Mouse (Mus musculus) layer of hippocampus, postnatal 25 days (tissue): ENCODE results near the gene Rhbdf1. TPM values are rescaled to one million over a fixed set of nuclear protein-coding genes. Genes with fewer than 3 reads are reported as not detected.
A peak's percentile ranks its signal among the peaks of the same experiment; 100 is the strongest.

ENCODE experiments used
- DNase-seq, 2 experiments: peaks; one replicate each; pipeline ENCODE4 v3.0.0; 2022; ENCODE audit warnings: mixed read lengths in 2 of 2, low spot score in 1 of 2; ENCODE audit errors: extremely low spot score in 1 of 2
- total RNA-seq, 2 experiments: library from RNA; stranded (reverse); gene quantifications; 2 replicates each; pipeline ENCODE4 v1.2.3; 2021

Gene Rhbdf1
- 10 to 100 TPM; 14.0 to 18.3 TPM for total RNA-seq

DNA sequence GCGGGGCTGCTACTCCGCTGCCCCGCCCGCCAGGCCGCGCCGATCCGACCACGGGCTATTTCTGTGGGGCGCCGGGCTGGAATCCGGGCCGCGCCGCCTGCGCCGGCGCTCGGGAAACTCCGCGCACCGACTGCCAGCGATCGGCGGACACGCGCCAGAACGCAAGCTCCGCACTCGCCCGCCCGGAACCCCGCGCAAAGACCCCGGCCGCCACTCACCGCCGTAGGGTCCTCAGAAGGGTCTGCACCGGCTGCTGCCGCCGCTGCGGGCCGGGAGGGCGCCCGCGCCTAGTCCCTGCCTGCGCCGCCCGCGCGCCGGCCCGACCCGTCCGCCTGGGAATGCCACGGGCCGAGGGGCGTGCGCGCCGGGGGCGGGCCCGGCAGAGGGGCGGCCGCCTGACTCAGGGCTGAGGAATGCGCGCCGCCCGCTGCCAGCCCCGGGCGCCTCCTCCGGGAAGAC is at the start of gene Rhbdf1:
Gene Rhbdf1 (minus strand): TSS at position 350 of the 459 bp plus-strand sequence.
- no peak for DNase-seq

DNA sequence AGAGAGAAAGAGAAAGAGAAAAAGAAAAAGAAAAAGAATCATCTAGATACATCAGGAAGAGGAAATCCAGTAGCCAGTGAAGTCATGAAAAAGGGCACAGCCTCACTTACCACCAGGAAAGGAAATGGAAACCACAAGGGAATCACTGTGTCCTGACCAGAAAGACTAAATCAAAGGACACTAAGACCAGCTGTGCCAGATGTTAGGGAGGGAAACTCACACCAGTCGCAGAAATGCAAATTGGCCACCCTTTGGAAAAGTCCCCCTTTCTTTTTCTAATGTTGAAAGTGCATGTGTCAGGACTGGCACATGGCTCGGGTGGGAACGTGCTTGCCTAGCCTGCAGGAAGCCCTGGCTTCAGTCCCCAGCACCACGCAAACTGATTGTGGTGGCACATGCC is 49.1 kb upstream of the Rhbdf1 start:
- no peak for DNase-seq

DNA sequence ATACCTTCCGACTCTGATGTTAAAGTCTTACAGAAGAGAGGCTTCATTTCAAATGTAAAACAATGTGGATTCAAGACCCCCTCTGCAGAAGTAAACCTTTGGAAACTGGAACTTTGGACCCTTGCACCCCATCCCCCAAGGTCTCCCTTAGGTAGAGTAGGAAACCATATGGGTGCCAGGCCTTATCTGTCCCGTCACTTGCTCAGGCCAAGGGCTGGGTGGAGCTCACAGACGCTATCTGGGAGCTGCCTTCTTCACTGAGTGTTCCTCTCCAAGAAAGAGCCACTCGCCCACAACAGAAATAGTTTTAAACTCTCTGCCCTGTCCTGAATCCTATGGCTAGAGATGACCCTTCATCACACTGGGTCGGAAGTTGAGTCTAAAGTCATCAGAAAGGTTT is 46.9 kb upstream of the Rhbdf1 start:
- DNase-seq, result no peak

DNA sequence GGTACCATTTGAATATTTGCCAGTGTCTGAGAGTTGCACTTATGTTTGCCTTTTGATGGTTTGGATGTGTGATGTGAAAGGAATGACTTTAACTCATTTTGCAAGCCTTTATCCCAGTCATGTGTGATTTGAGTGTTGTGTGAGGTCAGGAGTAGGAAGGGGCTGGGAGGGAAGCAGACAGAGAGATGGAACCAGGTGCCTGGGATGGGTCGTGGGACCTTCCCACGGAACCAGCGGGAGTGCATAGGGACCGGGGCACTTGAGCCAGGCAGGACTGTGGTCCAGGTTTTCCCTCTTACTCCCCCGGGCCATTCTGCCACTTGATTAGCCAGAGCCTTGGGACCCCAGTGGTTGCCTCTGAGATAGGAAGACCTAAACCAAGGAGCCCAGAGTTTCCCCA is 45.9 kb upstream of the Rhbdf1 start:
- DNase-seq, result no peak

DNA sequence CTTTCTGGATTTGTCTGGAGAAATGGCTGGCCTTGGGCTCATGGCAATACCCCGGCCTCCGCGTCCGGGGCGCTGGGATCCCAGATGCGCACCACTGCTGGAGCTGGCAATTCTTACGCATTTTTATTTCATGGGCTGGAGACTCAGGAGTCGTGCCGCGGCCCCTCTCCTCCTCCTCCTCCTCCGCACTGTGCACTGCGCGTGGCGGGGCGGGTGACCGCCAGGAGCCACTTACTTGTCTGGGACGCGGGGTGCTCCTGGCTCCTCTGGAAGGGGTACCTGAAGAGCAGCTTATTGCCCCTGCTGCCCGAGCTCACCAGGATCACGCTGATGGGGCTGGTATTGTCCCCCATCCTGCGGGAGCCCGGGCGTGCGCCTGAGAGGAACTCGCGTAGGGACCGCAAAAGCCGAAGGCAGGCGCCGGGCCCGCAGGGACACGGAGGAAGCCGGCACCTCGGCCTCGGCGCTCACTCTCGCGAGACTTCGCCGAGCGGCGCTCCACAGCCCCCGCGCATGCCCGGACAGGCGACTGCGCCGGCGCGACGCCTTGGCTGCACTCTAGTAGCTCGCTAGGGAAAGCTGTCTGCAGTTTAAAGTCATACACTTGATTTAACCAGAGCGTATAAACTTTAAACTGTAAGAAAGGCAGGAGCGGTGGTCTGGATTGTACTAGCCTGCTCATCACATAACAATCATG is 45.2 kb upstream of the Rhbdf1 start, which contains the start of gene Nprl3:
Gene Nprl3 (minus strand): TSS at position 520 of the 697 bp plus-strand sequence.
- DNase-seq, result peak; percentile 92 to 96

DNA sequence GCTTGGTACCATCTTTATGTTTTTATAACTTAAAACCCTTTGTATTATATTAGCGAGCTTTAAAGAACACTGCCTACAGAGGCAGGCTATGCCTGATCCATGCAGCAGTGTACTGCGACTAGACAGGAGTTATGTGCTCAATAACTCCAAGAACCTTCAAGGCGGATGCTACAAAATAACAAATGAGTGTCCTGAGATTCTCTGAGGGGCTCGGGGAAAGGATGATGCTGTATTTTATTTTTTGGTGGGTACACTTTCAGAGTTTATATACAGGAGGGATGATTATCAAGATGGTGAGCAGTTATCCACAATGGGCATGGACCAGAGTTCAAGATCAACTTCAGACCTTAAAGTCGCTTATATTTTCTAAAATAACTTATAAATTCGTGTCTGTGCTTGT is 44.7 kb upstream of the Rhbdf1 start:
- no peak for DNase-seq

DNA sequence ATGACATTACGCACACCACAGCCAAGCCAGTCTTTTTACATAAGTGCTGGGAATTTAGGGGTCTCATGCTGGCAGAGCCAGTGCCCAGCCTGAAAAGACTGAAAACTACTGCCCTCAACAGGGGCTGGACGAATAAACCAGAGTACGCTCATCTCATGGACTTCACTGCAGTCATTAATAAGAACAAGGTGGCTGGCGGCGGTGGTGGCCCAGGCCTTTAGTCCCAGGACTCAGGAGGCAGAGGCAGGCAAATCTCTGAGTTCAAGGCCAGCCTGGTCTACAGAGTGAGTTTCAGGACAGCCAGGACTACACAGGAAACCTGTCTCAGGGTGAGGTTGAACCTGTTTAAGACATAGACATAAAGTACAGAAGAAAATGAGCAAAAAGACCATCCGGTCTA is 44.1 kb upstream of the Rhbdf1 start:
- no peak for DNase-seq

DNA sequence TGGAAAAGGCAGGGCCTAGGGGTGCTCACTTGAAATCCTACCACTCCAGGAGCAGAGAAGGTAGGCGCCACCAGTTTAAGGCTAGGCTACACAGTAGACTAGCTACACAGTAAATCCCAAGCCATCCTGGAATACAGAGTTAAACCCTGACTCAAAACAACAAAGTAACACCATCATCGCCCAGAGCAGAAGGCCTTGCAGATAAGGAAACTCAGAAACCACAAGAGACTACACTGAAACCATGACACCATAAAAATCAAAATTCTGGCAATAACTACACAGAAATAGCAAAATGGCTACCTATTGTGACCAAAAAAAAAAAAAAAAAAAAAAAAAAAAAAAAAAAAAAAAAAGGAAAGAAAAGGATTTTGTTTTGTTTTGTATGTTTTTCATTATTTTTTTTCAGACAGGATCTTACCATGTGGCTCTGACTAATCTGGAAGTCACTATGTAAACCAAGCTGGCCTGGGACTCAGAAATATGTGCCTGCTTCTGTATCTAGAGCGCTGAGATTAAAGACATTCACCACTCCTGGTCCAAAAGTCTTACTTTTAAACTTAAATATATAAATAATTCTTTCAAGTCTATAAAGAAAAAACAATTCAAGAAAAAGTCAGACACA is 43.1 kb upstream of the Rhbdf1 start:
- DNase-seq, result no peak

DNA sequence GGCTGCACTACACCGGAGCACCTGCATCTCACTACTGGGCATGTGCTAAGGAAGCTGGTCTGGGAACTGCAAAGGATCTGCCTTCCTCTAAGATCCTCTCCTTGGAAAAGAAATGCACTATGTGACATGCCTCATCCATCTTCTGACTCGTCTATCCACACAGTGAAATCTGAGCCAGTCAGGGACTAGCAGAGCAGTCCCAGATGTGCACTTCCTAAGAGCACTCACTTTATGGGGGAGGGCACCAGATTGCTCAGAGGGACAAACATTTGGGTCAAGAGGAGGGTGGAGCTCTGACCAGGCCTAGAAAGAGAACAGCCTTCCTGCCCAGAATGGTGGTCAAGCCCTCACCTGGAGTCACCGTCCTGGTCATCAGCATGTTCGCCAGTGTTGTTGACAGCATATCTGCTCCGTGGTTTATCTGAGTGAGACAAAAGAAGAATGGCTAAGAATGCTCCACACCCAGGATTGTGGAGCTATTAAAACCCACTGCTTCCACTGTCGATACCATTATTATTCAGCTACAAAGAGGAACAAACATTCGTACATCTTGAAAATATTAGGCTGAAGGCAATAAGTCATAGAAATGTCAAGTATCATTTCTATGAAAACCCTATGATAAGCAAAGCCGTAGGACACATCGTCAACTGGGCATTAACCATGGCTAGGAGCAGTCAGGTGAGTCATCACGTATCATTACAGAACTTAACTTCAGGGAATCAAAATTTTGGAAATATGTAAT is 40.7 kb upstream of the Rhbdf1 start:
- no peak for DNase-seq

DNA sequence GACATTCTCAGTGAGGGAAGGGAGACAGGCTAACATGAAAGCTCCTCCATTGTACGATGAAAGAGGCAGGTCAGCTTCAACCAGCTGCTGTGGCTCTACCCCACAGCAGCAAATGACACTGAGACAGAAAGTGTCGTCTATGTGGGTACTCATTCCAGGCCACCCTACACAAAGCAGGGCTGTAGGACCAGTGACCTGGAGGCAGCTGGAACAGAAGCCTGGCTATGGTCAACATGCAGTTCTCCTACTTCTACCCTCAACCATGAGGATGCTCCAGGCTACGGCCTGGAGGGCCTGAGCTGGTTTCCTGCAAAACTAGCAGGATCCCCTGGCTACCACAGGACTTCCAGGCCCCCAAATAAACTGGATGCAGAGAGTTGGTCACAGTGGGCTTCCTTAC is 34.5 kb upstream of the Rhbdf1 start:
- DNase-seq, result no peak

DNA sequence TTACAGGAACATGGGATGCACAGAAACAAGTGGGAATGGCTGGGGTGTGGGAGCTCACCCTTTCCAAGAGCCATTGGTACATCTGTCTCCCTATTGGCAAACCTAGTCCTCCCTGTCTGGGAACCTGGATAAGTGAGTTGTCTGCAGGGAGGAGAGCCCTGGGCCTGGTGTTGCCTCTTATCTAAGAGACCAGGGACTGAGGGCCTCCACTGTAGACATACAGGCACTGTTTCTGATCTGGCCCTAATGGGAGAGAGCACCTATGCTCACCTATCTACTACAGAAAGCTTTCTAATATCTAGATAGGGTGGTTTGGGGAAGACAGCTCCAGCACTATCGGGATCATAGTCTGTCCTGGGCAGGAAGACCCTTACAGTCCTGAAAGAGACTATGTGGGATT is 34.0 kb upstream of the Rhbdf1 start:
- DNase-seq, result no peak

DNA sequence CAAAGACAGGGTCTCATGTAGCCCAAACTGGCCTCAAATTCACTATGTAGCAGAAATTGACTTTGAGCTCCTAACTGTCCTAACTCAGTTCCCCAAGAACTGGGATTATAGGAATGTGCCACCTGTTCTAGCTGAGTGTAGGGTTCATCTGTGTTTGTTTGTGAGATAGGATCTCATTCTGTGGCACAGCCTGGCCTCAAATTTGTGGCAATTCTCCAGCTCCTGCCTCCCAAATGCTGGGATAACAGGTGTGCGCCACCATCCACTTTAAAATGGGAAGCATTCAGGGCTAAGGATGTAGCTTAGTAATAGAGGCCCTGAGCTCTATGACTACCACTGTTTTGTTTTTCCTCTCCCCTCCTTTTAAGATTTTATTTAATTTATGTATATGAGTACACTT is 31.0 kb upstream of the Rhbdf1 start:
- DNase-seq, result no peak

DNA sequence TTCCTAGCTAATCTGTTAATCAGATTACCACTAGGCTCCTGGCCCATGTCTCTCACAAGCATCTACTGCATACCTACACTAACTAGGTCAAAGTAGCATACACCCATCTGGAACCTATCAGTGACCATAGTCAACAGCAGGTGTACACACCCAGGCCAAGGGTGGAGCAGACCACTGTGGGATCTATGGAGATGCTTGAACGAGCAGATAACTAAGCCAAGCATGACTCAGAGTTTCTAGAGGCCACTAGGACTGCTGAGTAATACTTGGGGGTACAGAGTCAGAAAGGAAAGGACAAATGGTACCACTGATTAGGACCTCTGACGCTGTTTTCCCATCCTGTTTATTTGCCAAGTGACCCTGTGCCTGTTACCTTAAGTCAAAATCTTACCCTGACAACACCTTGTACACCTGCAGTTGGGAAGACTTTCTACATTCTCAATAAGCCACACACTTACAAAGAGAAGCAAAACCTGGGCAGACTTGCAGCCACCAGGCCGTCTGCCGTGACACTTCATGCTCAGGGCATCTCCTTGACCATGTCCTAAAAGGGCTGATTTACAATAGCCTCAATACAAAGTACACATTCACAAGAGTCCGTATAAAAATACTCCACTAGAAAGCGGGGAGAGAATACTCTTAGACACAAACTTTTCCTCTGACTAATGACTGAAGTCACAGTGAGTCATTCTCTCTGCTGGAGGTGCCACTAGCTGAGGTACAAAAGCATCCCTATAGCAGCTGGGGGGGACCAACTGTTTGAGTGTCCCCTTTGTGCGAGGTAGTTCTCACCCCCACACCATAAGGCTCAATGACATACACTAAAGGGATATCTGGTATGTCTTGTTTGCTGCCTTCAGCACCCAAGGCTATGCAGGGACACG is 29.0 kb upstream of the Rhbdf1 start:
- no peak for DNase-seq

DNA sequence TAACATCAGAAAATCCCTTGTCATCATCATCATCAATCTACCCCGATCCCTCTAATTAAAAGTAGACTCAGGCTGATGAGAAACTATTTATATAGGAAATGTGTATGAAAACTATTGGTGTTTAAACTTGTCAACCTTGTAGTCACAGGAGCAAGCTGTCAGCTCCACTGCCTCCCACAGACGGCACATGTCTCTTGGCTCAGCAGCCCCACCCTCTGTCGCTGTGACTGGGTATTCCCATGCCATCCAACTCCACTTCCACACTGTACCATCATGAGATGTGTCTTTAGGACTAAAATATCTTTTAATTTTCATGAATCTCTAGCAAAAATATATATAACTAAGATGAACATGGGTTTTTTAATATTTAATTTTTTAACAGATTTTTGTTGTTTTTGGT is 26.2 kb upstream of the Rhbdf1 start:
- no peak for DNase-seq

DNA sequence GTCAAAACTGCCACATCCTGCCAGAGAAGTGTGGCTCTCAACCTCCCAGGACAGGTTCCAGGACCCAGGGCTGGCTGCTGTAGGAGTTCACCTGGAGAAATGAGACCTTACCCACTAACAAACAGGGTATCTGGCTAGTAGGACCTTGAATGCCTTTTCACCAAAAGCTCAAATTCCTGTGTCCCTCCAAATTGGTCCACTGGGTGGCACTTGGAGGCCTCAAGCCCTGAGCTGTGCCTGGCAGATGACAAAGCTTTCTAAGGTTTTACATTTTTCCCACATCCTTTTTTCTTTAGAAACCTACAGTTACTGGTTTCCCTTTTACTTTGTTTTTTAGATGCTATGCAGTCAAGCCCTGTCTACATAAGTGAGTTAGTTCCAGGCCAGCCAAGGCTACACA is 25.0 kb upstream of the Rhbdf1 start:
- DNase-seq, result no peak

DNA sequence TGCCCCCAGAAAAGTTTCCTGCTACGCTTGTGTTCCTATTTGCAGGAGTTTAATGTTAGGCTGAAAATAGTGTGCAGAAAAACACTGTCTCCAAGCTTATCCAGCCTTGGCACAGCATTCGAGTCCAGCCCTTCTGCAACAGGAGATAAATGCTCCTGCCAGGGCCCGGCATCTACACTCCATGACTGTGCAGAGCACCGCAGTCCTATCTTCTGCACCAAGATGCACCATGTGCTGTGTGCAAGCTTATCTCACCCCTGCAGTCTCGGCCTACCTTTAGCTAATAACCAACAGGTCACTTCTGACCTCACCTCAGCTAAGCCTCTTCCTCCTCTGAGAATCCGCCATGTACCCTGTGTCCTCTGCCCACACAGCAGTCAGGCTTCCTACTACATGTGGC is 23.5 kb upstream of the Rhbdf1 start:
- DNase-seq, result no peak

DNA sequence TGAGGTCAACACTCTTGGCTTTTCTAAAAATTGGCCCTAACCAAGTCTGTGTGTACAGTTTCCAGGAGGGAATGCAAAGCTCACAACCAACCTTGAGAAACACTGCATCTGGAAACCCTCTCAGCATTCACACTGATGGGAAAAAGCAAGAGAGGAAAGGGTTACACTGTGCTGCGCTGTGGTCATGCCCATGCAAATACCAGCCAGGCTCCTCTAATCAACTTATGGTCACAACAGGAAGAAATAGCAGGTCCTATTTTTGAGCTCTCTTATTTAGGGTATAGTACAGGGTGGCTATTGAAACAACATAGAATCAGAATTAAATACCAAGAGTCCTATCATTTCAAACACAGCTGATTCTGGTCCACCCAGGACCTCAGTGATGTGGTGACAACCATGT is 22.5 kb upstream of the Rhbdf1 start:
- DNase-seq, result no peak

DNA sequence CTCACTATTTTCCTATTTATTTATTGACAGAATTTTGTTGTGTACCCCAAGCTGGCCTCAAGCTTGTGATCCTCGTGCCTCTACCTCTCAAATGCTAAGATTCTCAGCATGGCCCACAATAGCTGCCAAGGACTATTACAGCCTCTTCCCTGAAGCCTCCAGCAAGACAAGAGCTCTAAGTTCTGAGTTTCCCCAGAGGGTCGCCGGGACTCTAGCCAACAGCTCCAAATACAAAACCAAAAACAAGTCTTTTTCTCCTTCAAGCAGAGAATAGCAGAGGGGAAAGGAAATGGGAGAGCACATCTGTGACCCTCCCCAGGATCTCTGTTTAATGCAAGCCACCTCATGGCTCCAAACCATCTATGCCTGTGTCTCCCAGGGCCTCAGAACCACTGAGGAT is 22.0 kb upstream of the Rhbdf1 start:
- DNase-seq, result no peak

DNA sequence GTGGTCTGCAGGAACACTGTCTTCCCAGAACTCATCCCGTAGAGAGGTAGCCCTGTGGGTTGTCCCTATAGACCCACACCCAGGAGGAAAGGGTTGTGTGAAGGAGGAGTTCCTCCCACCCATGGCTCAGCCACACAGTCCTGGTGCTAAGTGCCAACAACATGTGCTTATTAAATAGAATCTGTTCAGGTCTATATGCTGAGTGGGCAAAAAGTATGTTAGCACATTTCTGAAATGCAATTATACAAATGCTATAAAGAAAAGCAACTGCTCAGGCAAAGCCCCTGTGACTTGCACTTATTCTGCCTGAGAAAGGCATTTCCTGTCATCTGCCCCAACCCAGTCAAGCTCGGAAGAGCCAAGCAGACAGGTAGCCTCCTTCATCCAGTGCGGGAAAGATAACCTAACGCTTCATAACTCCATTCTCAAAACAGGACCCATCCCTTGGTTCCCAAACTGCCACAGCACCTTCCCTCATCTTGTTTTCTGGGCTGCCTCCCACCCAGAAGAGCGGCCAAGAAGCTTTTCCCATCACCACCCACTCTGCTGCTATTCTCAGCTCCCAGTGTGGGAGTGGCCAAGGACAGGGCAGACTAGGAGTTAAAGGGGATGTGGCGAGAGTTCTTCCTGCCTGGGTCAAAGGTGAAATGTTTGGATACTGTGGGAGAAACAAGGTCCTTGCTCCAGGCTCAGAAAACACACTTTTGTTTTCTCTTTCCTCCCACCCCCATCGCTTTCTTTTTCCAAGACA is 21.3 kb upstream of the Rhbdf1 start:
- no peak for DNase-seq

DNA sequence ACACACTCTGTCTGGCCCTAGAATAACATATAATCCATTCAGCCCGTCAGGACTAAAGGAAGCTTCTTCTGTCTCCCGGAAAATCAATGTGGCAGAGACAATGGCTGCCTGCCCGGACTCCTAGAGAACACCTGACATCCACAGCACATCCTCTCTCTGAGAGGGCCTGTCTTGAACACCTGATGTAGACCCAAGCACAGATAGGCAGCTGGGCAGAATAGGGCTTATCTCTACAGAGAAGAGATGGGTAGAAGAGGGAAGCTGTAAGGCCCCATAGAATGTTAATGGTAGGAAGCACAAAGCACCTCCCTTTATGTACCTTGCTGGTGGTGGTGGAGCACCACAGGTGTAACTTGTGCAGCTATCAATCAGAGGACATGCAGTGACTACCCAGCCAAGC is 20.1 kb upstream of the Rhbdf1 start:
- DNase-seq, result no peak
